8 mouse cellular contexts compared by ENCODE assay signal in the genomic region with DNA sequence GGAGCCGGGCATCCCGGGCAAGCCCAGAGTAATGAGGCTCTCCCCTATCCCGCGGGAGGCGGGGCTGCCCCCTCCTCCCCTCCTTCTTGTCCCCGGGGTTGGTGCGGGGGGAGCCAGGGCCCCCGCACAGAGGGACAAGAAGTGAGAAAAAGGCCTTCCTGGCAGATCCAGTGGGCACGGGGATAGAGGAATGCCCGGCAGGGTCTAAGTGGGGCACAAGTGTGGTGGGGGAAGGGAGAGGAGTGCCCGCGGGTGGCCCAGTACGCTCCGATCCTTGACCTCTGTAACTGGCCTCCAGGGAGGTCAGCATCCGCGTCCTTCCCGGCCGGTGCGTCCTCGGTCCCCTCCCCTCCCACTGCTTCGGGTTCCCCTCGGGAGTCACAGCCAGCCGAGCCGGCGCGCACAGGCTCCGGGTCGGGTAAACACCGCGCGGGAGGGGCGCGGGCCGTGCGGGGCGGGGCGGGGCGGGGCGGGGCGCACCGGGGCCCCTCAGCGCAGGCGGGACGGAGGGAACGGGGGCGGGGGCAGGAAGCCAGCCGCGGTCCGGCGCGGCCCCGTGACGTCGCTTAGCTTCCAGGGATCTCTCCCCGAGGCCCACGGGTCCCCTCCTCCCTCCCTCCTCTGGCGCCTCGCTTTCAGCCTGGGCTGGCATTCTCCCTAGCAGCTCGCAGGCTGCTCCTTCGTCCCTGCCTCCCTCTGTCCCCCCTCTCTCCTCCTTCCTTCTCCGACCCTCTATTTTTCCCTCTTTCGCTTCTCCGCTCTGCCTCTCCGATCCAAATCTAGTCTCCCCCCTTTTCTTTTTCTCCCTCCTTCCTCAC. TPM values are rescaled to one million over a fixed set of nuclear protein-coding genes. Genes with fewer than 3 reads are reported as not detected.
DNase-seq lines count a peak whose midpoint lies in the region; ATAC-seq and TF ChIP-seq lines count a peak whose summit lies in the region.

Gene Camk2n1 (plus strand): TSS at position 562 of the 818 bp plus-strand sequence.

- no peaks in the 10 kb centered on the region for H3K27me3 ChIP-seq in cerebellum, adult 2 months (ENCODE audit: control insufficient read depth, insufficient read depth, low read length)
- H3K27me3 ChIP-seq in liver, postnatal 0 days (ENCODE audit: insufficient read depth, low read length): peaks cover 39% of the 10 kb centered on the region
- no peaks in the 10 kb centered on the region; the same call in 1 of the 2 replicates for H3K27me3 ChIP-seq in neural tube, embryonic 13.5 days

- peak; percentile 77 for TF ChIP-seq POLR2A in cerebellum, adult 2 months (IDR thresholded peaks at IDR 0.05; ENCODE audit: borderline replicate concordance, insufficient read depth, low read length)

- peak within 1 kb of the TSS; percentile 20 for H3K27ac ChIP-seq in ES-E14 (ENCODE audit: insufficient read depth, low read depth, low read length, poor library complexity, severe bottlenecking)
- H3K27ac ChIP-seq in cerebellum, adult 2 months (ENCODE audit: insufficient read depth, low read length): peak within 1 kb of the TSS; percentile 94
- H3K27ac ChIP-seq in layer of hippocampus, adult 2 months: peak within 1 kb of the TSS; percentile 99
- peak within 1 kb of the TSS; percentile 87 for H3K27ac ChIP-seq in liver, postnatal 0 days (ENCODE audit: low read depth)
- peak within 1 kb of the TSS; percentile 99 for H3K27ac ChIP-seq in neural tube, embryonic 13.5 days (replicated peaks)

- DNase-seq in ES-E14 (ENCODE audit: low read depth, low spot score): no peak
- peak; percentile 89 to 90 for DNase-seq in cerebellum, adult 2 months
- peak; percentile 80 for DNase-seq in heart, postnatal 4 days
- peak; percentile 83 to 85 for DNase-seq in layer of hippocampus, adult 2 months (ENCODE audit: low spot score in 2 of 2)
- DNase-seq in liver, postnatal 0 days: peak; percentile 80
- DNase-seq in thymus, postnatal 0 days (ENCODE audit: low spot score): peak; percentile 40

- in situ Hi-C loops in ES-E14 (cut with MboI; ENCODE audit: low sequenced_read_pairs in 2 of 2, unreplicated experiment in 2 of 2): loop anchor here in 1 of 2 experiments (25.0 kb wide), 1 partner anchor 1383 kb away; the partner anchor contains the start of gene Pax7

- peak within 1 kb of the TSS; percentile 82 to 95 for H3K4me3 ChIP-seq in ES-E14 (ENCODE audit: insufficient read depth in 1 of 2, low read depth in 1 of 2, low read length in 2 of 2, poor library complexity in 1 of 2, severe bottlenecking in 1 of 2)
- peak within 1 kb of the TSS; percentile 81 for H3K4me3 ChIP-seq in cerebellum, adult 2 months (replicated peaks; ENCODE audit: insufficient read depth, low read depth, low read length)
- H3K4me3 ChIP-seq in layer of hippocampus, adult 2 months: peak within 1 kb of the TSS; percentile 96
- peak within 1 kb of the TSS; percentile 67 for H3K4me3 ChIP-seq in liver, postnatal 0 days (ENCODE audit: low read depth, low read length)
- H3K4me3 ChIP-seq in neural tube, embryonic 13.5 days: peak within 1 kb of the TSS; percentile 98

- TF ChIP-seq CTCF in cerebellum, adult 2 months (IDR thresholded peaks at IDR 0.05; ENCODE audit: borderline replicate concordance, insufficient read depth, low read depth, low read length): no peak
- no peak for TF ChIP-seq CTCF in layer of hippocampus, adult 2 months (conservative IDR thresholded peaks at IDR 0.05)
- TF ChIP-seq CTCF in liver, postnatal 0 days (IDR thresholded peaks at IDR 0.05; ENCODE audit: low read depth): no peak

- peak within 1 kb of the TSS; percentile 87 for H3K9ac ChIP-seq in ES-E14 (ENCODE audit: insufficient read depth, low read depth, low read length, poor library complexity, severe bottlenecking)
- peak within 1 kb of the TSS; percentile 75 for H3K9ac ChIP-seq in liver, postnatal 0 days (replicated peaks)
- peak within 1 kb of the TSS; percentile 100 for H3K9ac ChIP-seq in neural tube, embryonic 13.5 days

- TF ChIP-seq EP300 in liver, postnatal 0 days (IDR thresholded peaks at IDR 0.05; ENCODE audit: low read depth): no peak

- no peaks in the 10 kb centered on the region for H3K36me3 ChIP-seq in ES-E14 (ENCODE audit: control insufficient read depth, insufficient read depth, low read length, poor library complexity, severe bottlenecking)
- no peaks in the 10 kb centered on the region for H3K36me3 ChIP-seq in liver, postnatal 0 days (replicated peaks; ENCODE audit: insufficient read depth, low read length)
- H3K36me3 ChIP-seq in neural tube, embryonic 13.5 days: no peaks in the 10 kb centered on the region

- H3K9me3 ChIP-seq in ES-E14 (ENCODE audit: control insufficient read depth, insufficient read depth, low read depth, low read length): no peaks in the 10 kb centered on the region
- H3K9me3 ChIP-seq in liver, postnatal 0 days (ENCODE audit: low read length): no peaks in the 10 kb centered on the region
- H3K9me3 ChIP-seq in neural tube, embryonic 13.5 days: no peaks in the 10 kb centered on the region

- peaks cover 7 to 46% of the 10 kb centered on the region in 2 experiments; a peak in 3 of 4 replicates for H3K4me1 ChIP-seq in ES-E14 (ENCODE audit: control insufficient read depth in 2 of 2, insufficient read depth in 2 of 2, low read length in 2 of 2, poor library complexity in 1 of 2)
- peaks cover 5% of the 10 kb centered on the region for H3K4me1 ChIP-seq in cerebellum, adult 2 months (ENCODE audit: control insufficient read depth, insufficient read depth, low read length)
- peaks cover 14% of the 10 kb centered on the region for H3K4me1 ChIP-seq in liver, postnatal 0 days (ENCODE audit: insufficient read depth)
- H3K4me1 ChIP-seq in neural tube, embryonic 13.5 days (replicated peaks): peaks cover 52% of the 10 kb centered on the region

- peak; percentile 58 for ATAC-seq in frontal cortex, adult (ENCODE audit: low TSS enrichment)
- peak; percentile 86 for ATAC-seq in liver, postnatal 0 days
- ATAC-seq in neural tube, embryonic 13.5 days (ENCODE audit: low read depth): peak; percentile 77

- peak within 1 kb of the TSS; percentile 71 for H3K4me2 ChIP-seq in liver, postnatal 0 days (ENCODE audit: low read depth, low read length)
- H3K4me2 ChIP-seq in neural tube, embryonic 13.5 days: peak within 1 kb of the TSS; percentile 86

- under 1% methylated on average over 44 of the region's 64 CpGs for WGBS in cerebellum, adult 2 months
- WGBS in liver, postnatal 0 days (ENCODE audit: insufficient replicate concordance): under 1% methylated on average over 58 of the region's 64 CpGs
- 1% methylated on average over 44 of the region's 64 CpGs for WGBS in neural tube, embryonic 13.5 days

TF ChIP-seq in ES-E14, 5 proteins besides CTCF, POLR2A, EP300 and RAD21:
- TF ChIP-seq CHD2 (IDR thresholded peaks at IDR 0.05; ENCODE audit: low read depth, low read length) (no peak), MAFK (IDR thresholded peaks at IDR 0.05; ENCODE audit: insufficient read depth, low read depth, low read length) (no peak), ZNF384 (IDR thresholded peaks at IDR 0.05; ENCODE audit: low read depth, low read length) (no peak), ZC3H11A (IDR thresholded peaks at IDR 0.05; ENCODE audit: borderline replicate concordance, low read depth, low read length) (no peak), HCFC1 (IDR thresholded peaks at IDR 0.05; ENCODE audit: borderline replicate concordance, insufficient read depth, low read length) (no peak)

RNA-seq across cellular contexts. Expression of gene Camk2n1, which starts in this region (rescaled TPM):
- 1.2 and 1.4 TPM in 2 replicates for total RNA-seq in ES-E14 (2012; rRNA removed)
- 99.0 and 109 TPM in 2 replicates for polyA plus RNA-seq in cerebellum, adult 2 months (2012; rRNA removed)
- 1 to 10 TPM; 6.8 to 8.0 TPM for total RNA-seq in heart, postnatal 4 days (2021)
- 100 to 1,000 TPM; 378 to 385 TPM for total RNA-seq in layer of hippocampus, adult 2 months (2021)
- polyA plus RNA-seq in liver, postnatal 0 days (2015; fragmentation: Nextera tagmentation; extraction: Ambion mirVana): 5.5 and 6.1 TPM in 2 replicates
- polyA plus RNA-seq in neural tube, embryonic 13.5 days (2015; fragmentation: Nextera tagmentation; extraction: Ambion mirVana): 15.0 and 15.3 TPM in 2 replicates
- 0.36 and 0.47 TPM in 2 replicates for polyA plus RNA-seq in thymus, postnatal 0 days (2015; fragmentation: Nextera tagmentation; extraction: Ambion mirVana)

Comparison
In these comparisons a context has a peak if more than half of its experiments do, and no peak if none do; other contexts are left out.
1. RNA of gene Camk2n1 (total RNA-seq): 378 to 385 TPM in layer of hippocampus, adult 2 months; 6.8 to 8.0 TPM in heart, postnatal 4 days and 1.2 to 1.4 TPM in ES-E14; every median in the first group is over 10 times any median in the second.
2. Peak in DNase-seq in thymus, postnatal 0 days; RNA of the gene not detected or under 1 TPM.
3. H3K27ac ChIP-seq: peak in every context shown above with its lines; median percentile 99 in layer of hippocampus, adult 2 months; 99 in neural tube, embryonic 13.5 days; 94 in cerebellum, adult 2 months; 87 in liver, postnatal 0 days; 20 in ES-E14.
4. Peak in every context shown above with its lines, with median percentiles within 50 percentile points of each other: H3K4me3 ChIP-seq, H3K9ac ChIP-seq and ATAC-seq.